Mouse (Mus musculus): ENCODE results near the gene Myo1e. TPM values are rescaled to one million over a fixed set of nuclear protein-coding genes. Genes with fewer than 3 reads are reported as not detected.
A peak's percentile ranks its signal among the peaks of the same experiment; 100 is the strongest.

Myo1e gene
- total RNA-seq, 1 experiment, result 21.3 TPM

DNA sequence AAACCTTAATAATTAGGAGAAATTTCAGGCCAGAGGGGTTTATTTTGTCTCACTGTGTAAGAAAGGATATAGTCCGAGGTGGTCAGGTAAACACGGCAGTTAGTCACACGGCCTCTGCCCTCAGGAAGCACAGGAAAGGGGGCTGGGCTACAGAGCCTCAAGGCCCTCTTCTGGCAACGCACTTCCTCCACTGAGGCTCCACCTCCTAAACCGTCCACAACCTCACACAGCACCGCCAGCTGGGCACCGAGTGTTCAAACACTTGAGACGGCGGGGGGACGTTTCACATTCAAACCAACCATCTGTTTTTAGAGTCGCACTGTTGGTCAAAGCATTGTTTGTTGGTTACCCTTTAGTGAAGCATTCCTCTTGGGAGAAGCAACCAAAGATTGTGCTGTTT lies 12.5 kb upstream of the Myo1e start:
- H3K4me1 ChIP-seq (ENCODE audit: control insufficient read depth in 2 of 2, insufficient read depth in 2 of 2, low read length in 2 of 2, poor library complexity in 1 of 2), result peaks cover 5 to 19% of the 10 kb centered on the region in 2 experiments
- no peaks in the 10 kb centered on the region for H3K9me3 ChIP-seq (ENCODE audit: control insufficient read depth, insufficient read depth, low read depth, low read length)
- H3K27ac ChIP-seq (ENCODE audit: insufficient read depth, low read depth, low read length, poor library complexity, severe bottlenecking), result no peak overlapping the region; the same call in 1 of the 2 replicates
- H3K4me3 ChIP-seq (ENCODE audit: insufficient read depth in 1 of 2, low read depth in 1 of 2, low read length in 2 of 2, poor library complexity in 1 of 2, severe bottlenecking in 1 of 2), result peak overlapping the region in 1 of 2 experiments; percentile 25; a peak in 2 of 4 replicates
- H3K9ac ChIP-seq (ENCODE audit: insufficient read depth, low read depth, low read length, poor library complexity, severe bottlenecking), result no peak overlapping the region
- no peaks in the 10 kb centered on the region for H3K36me3 ChIP-seq (ENCODE audit: control insufficient read depth, insufficient read depth, low read length, poor library complexity, severe bottlenecking)
- TF ChIP-seq ZC3H11A (IDR thresholded peaks at IDR 0.05; ENCODE audit: borderline replicate concordance, low read depth, low read length) (no peak), HCFC1 (IDR thresholded peaks at IDR 0.05; ENCODE audit: borderline replicate concordance, insufficient read depth, low read length) (peak; percentile 71; the same call in 1 of the 2 replicates)
- peak; percentile 64 for DNase-seq (ENCODE audit: low read depth, low spot score)
- in situ Hi-C loops (cut with MboI; ENCODE audit: low sequenced_read_pairs in 2 of 2, unreplicated experiment in 2 of 2), result no loop called here

GRCm38 (mm10) chr9:70196956-70197659 lies 10.0 kb upstream of the Myo1e start:
- H3K4me3 ChIP-seq (ENCODE audit: insufficient read depth in 1 of 2, low read depth in 1 of 2, low read length in 2 of 2, poor library complexity in 1 of 2, severe bottlenecking in 1 of 2), result peak overlapping the region; percentile 59 to 79
- no peak for TF ChIP-seq ZC3H11A (IDR thresholded peaks at IDR 0.05; ENCODE audit: borderline replicate concordance, low read depth, low read length)
- no peak for TF ChIP-seq MAFK (IDR thresholded peaks at IDR 0.05; ENCODE audit: insufficient read depth, low read depth, low read length)
- TF ChIP-seq ZNF384 (IDR thresholded peaks at IDR 0.05; ENCODE audit: low read depth, low read length), result peak; percentile 92
- H3K9me3 ChIP-seq (ENCODE audit: control insufficient read depth, insufficient read depth, low read depth, low read length), result no peaks in the 10 kb centered on the region
- in situ Hi-C loops (cut with MboI; ENCODE audit: low sequenced_read_pairs in 2 of 2, unreplicated experiment in 2 of 2), result no loop called here
- no peak for DNase-seq (ENCODE audit: low read depth, low spot score)
- peak overlapping the region; percentile 56; the same call in 1 of the 2 replicates for H3K27ac ChIP-seq (ENCODE audit: insufficient read depth, low read depth, low read length, poor library complexity, severe bottlenecking)
- peaks cover 0 to 10% of the 10 kb centered on the region in 2 experiments; a peak in 3 of 4 replicates for H3K4me1 ChIP-seq (ENCODE audit: control insufficient read depth in 2 of 2, insufficient read depth in 2 of 2, low read length in 2 of 2, poor library complexity in 1 of 2)
- H3K36me3 ChIP-seq (ENCODE audit: control insufficient read depth, insufficient read depth, low read length, poor library complexity, severe bottlenecking), result no peaks in the 10 kb centered on the region
- peak overlapping the region; percentile 52 for H3K9ac ChIP-seq (ENCODE audit: insufficient read depth, low read depth, low read length, poor library complexity, severe bottlenecking)

GRCm38 (mm10) chr9:70197992-70198391 lies 9.2 kb upstream of the Myo1e start:
- no peak for DNase-seq (ENCODE audit: low read depth, low spot score)
- no peaks in the 10 kb centered on the region for H3K9me3 ChIP-seq (ENCODE audit: control insufficient read depth, insufficient read depth, low read depth, low read length)
- no peak overlapping the region for H3K9ac ChIP-seq (ENCODE audit: insufficient read depth, low read depth, low read length, poor library complexity, severe bottlenecking)
- in situ Hi-C loops (cut with MboI; ENCODE audit: low sequenced_read_pairs in 2 of 2, unreplicated experiment in 2 of 2), result no loop called here
- no peaks in the 10 kb centered on the region for H3K36me3 ChIP-seq (ENCODE audit: control insufficient read depth, insufficient read depth, low read length, poor library complexity, severe bottlenecking)
- H3K4me1 ChIP-seq (ENCODE audit: control insufficient read depth in 2 of 2, insufficient read depth in 2 of 2, low read length in 2 of 2, poor library complexity in 1 of 2), result peaks cover 0 to 4% of the 10 kb centered on the region in 2 experiments; a peak in 2 of 4 replicates
- no peak for TF ChIP-seq ZNF384 (IDR thresholded peaks at IDR 0.05; ENCODE audit: low read depth, low read length)
- no peak for TF ChIP-seq ZC3H11A (IDR thresholded peaks at IDR 0.05; ENCODE audit: borderline replicate concordance, low read depth, low read length)
- no peak for TF ChIP-seq CHD2 (IDR thresholded peaks at IDR 0.05; ENCODE audit: low read depth, low read length)
- TF ChIP-seq HCFC1 (IDR thresholded peaks at IDR 0.05; ENCODE audit: borderline replicate concordance, insufficient read depth, low read length), result no peak
- no peak overlapping the region for H3K4me3 ChIP-seq (ENCODE audit: insufficient read depth in 1 of 2, low read depth in 1 of 2, low read length in 2 of 2, poor library complexity in 1 of 2, severe bottlenecking in 1 of 2)
- no peak overlapping the region for H3K27ac ChIP-seq (ENCODE audit: insufficient read depth, low read depth, low read length, poor library complexity, severe bottlenecking)

GRCm38 (mm10) chr9:70202753-70203152 lies 4.4 kb upstream of the Myo1e start:
- Histone ChIP-seq H3K4me3 (ENCODE audit: insufficient read depth in 1 of 2, low read depth in 1 of 2, low read length in 2 of 2, poor library complexity in 1 of 2, severe bottlenecking in 1 of 2) (no peak overlapping the region), H3K4me1 (ENCODE audit: control insufficient read depth in 2 of 2, insufficient read depth in 2 of 2, low read length in 2 of 2, poor library complexity in 1 of 2) (peaks cover 7 to 10% of the 10 kb centered on the region in 2 experiments), H3K36me3 (ENCODE audit: control insufficient read depth, insufficient read depth, low read length, poor library complexity, severe bottlenecking) (no peaks in the 10 kb centered on the region), H3K9me3 (ENCODE audit: control insufficient read depth, insufficient read depth, low read depth, low read length) (no peaks in the 10 kb centered on the region), H3K9ac (ENCODE audit: insufficient read depth, low read depth, low read length, poor library complexity, severe bottlenecking) (no peak overlapping the region), H3K27ac (ENCODE audit: insufficient read depth, low read depth, low read length, poor library complexity, severe bottlenecking) (no peak overlapping the region)
- DNase-seq (ENCODE audit: low read depth, low spot score), result peak; percentile 65
- in situ Hi-C loops (cut with MboI; ENCODE audit: low sequenced_read_pairs in 2 of 2, unreplicated experiment in 2 of 2), result no loop called here
- no peak for TF ChIP-seq HCFC1 (IDR thresholded peaks at IDR 0.05; ENCODE audit: borderline replicate concordance, insufficient read depth, low read length)
- TF ChIP-seq ZNF384 (IDR thresholded peaks at IDR 0.05; ENCODE audit: low read depth, low read length), result 0 out of 2 replicates have a peak, but pooled peaks have one; percentile 13
- TF ChIP-seq CHD2 (IDR thresholded peaks at IDR 0.05; ENCODE audit: low read depth, low read length), result no peak
- TF ChIP-seq MAFK (IDR thresholded peaks at IDR 0.05; ENCODE audit: insufficient read depth, low read depth, low read length), result no peak
- peak; percentile 94; the same call in 1 of the 2 replicates for TF ChIP-seq ZC3H11A (IDR thresholded peaks at IDR 0.05; ENCODE audit: borderline replicate concordance, low read depth, low read length)

Data from ES-E14 (cell line).